Mouse (Mus musculus) heart, embryonic 16.5 days (tissue): ENCODE data around the gene Pde1a. TPM values are rescaled to one million over a fixed set of nuclear protein-coding genes. Genes with fewer than 3 reads are reported as not detected.

Experiments
- ATAC-seq: fragments of 200-750 bp; cut with Nextera tagmentation; replicated peaks from 2 replicates; pipeline ENCODE4 v1.8.0; 2017; ENCODE audit warnings: moderate number of reproducible peaks; ENCODE audit not compliant: insufficient read depth, low FRiP score; ENCODE audit errors: extremely low read depth
- H3K27ac ChIP-seq: fragments of 300-500 bp; sonication (generic); 2 replicates; pipeline ENCODE4 v1.5.1; 2014; ENCODE audit warnings: mild to moderate bottlenecking, low read length, control low read depth, moderate library complexity
- H3K27me3 ChIP-seq: fragments of 300-500 bp; sonication (generic); 2 replicates; pipeline ENCODE4 v1.6.1; 2014; ENCODE audit warnings: low read length, mixed read lengths; ENCODE audit not compliant: control insufficient read depth, insufficient read depth
- H3K36me3 ChIP-seq: fragments of 300-500 bp; sonication (generic); 2 replicates; pipeline ENCODE4 v1.6.1; 2014; ENCODE audit not compliant: control insufficient read depth, insufficient read depth
- H3K4me1 ChIP-seq: fragments of 300-500 bp; sonication (generic); 2 replicates; pipeline ENCODE4 v1.6.1; 2014; ENCODE audit warnings: low read length, mixed read lengths; ENCODE audit not compliant: control insufficient read depth, insufficient read depth
- H3K4me2 ChIP-seq: fragments of 300-500 bp; sonication (generic); 2 replicates; pipeline ENCODE4 v1.6.1; 2014; ENCODE audit warnings: low read depth, mild to moderate bottlenecking, control low read depth, low read length
- H3K4me3 ChIP-seq: fragments of 300-500 bp; sonication (generic); 2 replicates; pipeline ENCODE4 v1.5.1; 2014; ENCODE audit warnings: mild to moderate bottlenecking, control low read depth, low read length
- H3K9ac ChIP-seq: fragments of 300-500 bp; sonication (generic); 2 replicates; pipeline ENCODE4 v1.6.1; 2014; ENCODE audit warnings: low read length, control low read depth
- H3K9me3 ChIP-seq: fragments of 300-500 bp; sonication (generic); replicated peaks from 2 replicates; pipeline ENCODE4 v1.6.1; 2016; ENCODE audit warnings: low read length; ENCODE audit not compliant: control insufficient read depth
- WGBS: fragments of 180-500 bp; shearing (Covaris S2); extraction: QIAGEN DNeasy Blood & Tissue Kit; methylation state at CpG from one replicate; pipeline ENCODE4 v1.1.7; 2014; 5-methylcytosine and 5-hydroxymethylcytosine counted together
- polyA plus RNA-seq: library from polyadenylated mRNA; unstranded; fragments of >200 nt; fragmentation: Nextera tagmentation; extraction: Ambion mirVana; gene quantifications from 2 replicates; pipeline ENCODE4 v1.2.1, GENCODE M21; 2015

Pde1a gene
- polyA plus RNA-seq, 1 experiment from 2014 or later = 20.5 TPM

- Histone ChIP-seq H3K9me3 (peaks cover 5% of the 10 kb centered on the region; the same call in 1 of the 2 replicates), H3K27me3 (no peaks in the 10 kb centered on the region), H3K4me1 (peaks cover 4% of the 10 kb centered on the region), H3K4me2 (no peak overlapping the region), H3K27ac (no peak overlapping the region), H3K4me3 (no peak overlapping the region), H3K36me3 (no peaks in the 10 kb centered on the region), H3K9ac (no peak overlapping the region)
- ATAC-seq = no peak
- 82% methylated on average over 4 of the region's 4 CpGs for WGBS
These were observed 167.8 kb downstream of the Pde1a start for GRCm38 (mm10) chr2:79961421-79961820.

- ATAC-seq = no peak
- Histone ChIP-seq H3K4me1 (no peaks in the 10 kb centered on the region), H3K4me2 (no peak overlapping the region), H3K9ac (no peak overlapping the region), H3K27ac (no peak overlapping the region), H3K9me3 (no peaks in the 10 kb centered on the region), H3K27me3 (no peaks in the 10 kb centered on the region), H3K4me3 (no peak overlapping the region), H3K36me3 (no peaks in the 10 kb centered on the region)
- WGBS = 69% methylated on average over 6 of the region's 6 CpGs
These were observed 171.5 kb downstream of the Pde1a start for GRCm38 (mm10) chr2:79957659-79958340.

GRCm38 (mm10) chr2:79945898-79946675 is 183.2 kb downstream of the Pde1a start:
- ATAC-seq = no peak
- no peak overlapping the region for H3K27ac ChIP-seq
- no peak overlapping the region for H3K4me3 ChIP-seq
- WGBS = 41% methylated on average over 8 of the region's 8 CpGs
- H3K9ac ChIP-seq = no peak overlapping the region
- no peaks in the 10 kb centered on the region for H3K9me3 ChIP-seq
- H3K4me1 ChIP-seq = no peaks in the 10 kb centered on the region
- no peak overlapping the region for H3K4me2 ChIP-seq
- H3K27me3 ChIP-seq = no peaks in the 10 kb centered on the region; the same call in 1 of the 2 replicates
- H3K36me3 ChIP-seq = no peaks in the 10 kb centered on the region

GRCm38 (mm10) chr2:79934660-79935059 is 194.6 kb downstream of the Pde1a start:
- Histone ChIP-seq H3K27ac (no peak overlapping the region), H3K27me3 (no peaks in the 10 kb centered on the region), H3K9me3 (no peaks in the 10 kb centered on the region), H3K4me3 (no peak overlapping the region), H3K9ac (no peak overlapping the region), H3K36me3 (no peaks in the 10 kb centered on the region), H3K4me1 (no peaks in the 10 kb centered on the region), H3K4me2 (no peak overlapping the region)
- no peak for ATAC-seq
- WGBS = 48% methylated on average over 5 of the region's 5 CpGs

- no peaks in the 10 kb centered on the region for H3K27me3 ChIP-seq
- H3K4me1 ChIP-seq = no peaks in the 10 kb centered on the region
These were observed 206.9 kb downstream of the Pde1a start for GRCm38 (mm10) chr2:79922356-79922755.

GRCm38 (mm10) chr2:79921375-79921774 is 207.9 kb downstream of the Pde1a start:
- Histone ChIP-seq H3K4me1 (no peaks in the 10 kb centered on the region), H3K9ac (no peak overlapping the region), H3K36me3 (no peaks in the 10 kb centered on the region), H3K4me2 (no peak overlapping the region), H3K4me3 (no peak overlapping the region), H3K9me3 (no peaks in the 10 kb centered on the region), H3K27me3 (no peaks in the 10 kb centered on the region), H3K27ac (no peak overlapping the region)
- ATAC-seq = no peak
- WGBS = 95% methylated on average over 4 of the region's 4 CpGs

More at GRCm38 (mm10) chr2:79922356-79922755, 206.9 kb downstream of the Pde1a start:
- H3K27ac ChIP-seq = no peak overlapping the region
- H3K4me2 ChIP-seq = no peak overlapping the region
- H3K36me3 ChIP-seq = no peaks in the 10 kb centered on the region
- no peaks in the 10 kb centered on the region for H3K9me3 ChIP-seq
- H3K9ac ChIP-seq = no peak overlapping the region
- no peak overlapping the region for H3K4me3 ChIP-seq
- ATAC-seq = no peak

- WGBS = 86% methylated on average over 4 of the region's 4 CpGs
- no peak overlapping the region for H3K9ac ChIP-seq
- H3K9me3 ChIP-seq = no peaks in the 10 kb centered on the region
- H3K27ac ChIP-seq = no peak overlapping the region
- H3K36me3 ChIP-seq = no peaks in the 10 kb centered on the region
- no peak overlapping the region for H3K4me3 ChIP-seq
- no peaks in the 10 kb centered on the region for H3K4me1 ChIP-seq
- H3K27me3 ChIP-seq = no peaks in the 10 kb centered on the region
- no peak for ATAC-seq
- no peak overlapping the region for H3K4me2 ChIP-seq
These were observed 208.8 kb downstream of the Pde1a start for GRCm38 (mm10) chr2:79920438-79920837.

GRCm38 (mm10) chr2:79901841-79902510 is 227.3 kb downstream of the Pde1a start:
- Histone ChIP-seq H3K9me3 (no peaks in the 10 kb centered on the region), H3K36me3 (no peaks in the 10 kb centered on the region), H3K27ac (no peak overlapping the region), H3K9ac (no peak overlapping the region), H3K4me3 (no peak overlapping the region), H3K27me3 (no peaks in the 10 kb centered on the region), H3K4me1 (no peaks in the 10 kb centered on the region), H3K4me2 (no peak overlapping the region)
- WGBS = 62% methylated on average over 2 of the region's 2 CpGs
- ATAC-seq = no peak

- Histone ChIP-seq H3K4me3 (no peak overlapping the region), H3K27me3 (no peaks in the 10 kb centered on the region), H3K36me3 (no peaks in the 10 kb centered on the region), H3K9me3 (no peaks in the 10 kb centered on the region), H3K4me1 (no peaks in the 10 kb centered on the region), H3K27ac (no peak overlapping the region), H3K4me2 (no peak overlapping the region), H3K9ac (no peak overlapping the region)
- ATAC-seq = no peak
- WGBS = 48% methylated on average over 3 of the region's 3 CpGs
These were observed 230.7 kb downstream of the Pde1a start for GRCm38 (mm10) chr2:79898522-79898921.
